Mouse (Mus musculus): Measurements from ENCODE around the gene Hspb8. TPM values are rescaled to one million over a fixed set of nuclear protein-coding genes. Genes with fewer than 3 reads are reported as not detected.

Gene Hspb8
- polyA plus RNA-seq, 1 experiment from 2014 or later = 5.0 TPM

DNA sequence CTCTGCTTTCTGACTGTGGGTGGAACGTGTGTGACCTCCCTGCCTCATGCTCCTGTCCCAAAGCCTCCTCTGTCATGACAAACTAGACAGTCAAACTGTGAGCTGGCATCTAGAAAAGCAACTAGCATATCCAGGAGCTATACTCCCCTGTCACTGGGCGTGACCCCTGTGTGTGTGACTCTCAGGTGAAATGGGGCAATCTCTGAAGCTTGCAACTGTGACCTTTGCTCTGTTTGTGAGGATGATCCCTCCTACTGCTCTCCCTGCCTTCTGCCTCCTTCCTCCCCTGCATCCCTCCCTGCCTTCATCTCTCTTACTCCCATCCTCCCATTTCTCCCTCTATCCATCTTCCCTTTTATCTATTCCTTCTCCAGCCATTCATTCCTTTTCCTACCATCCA, 18.6 kb downstream of the Hspb8 start:
- Histone ChIP-seq H3K9me3 (replicated peaks; ENCODE audit: low read length) (no peaks in the 10 kb centered on the region), H3K36me3 (ENCODE audit: insufficient read depth, low read length) (no peaks in the 10 kb centered on the region), H3K9ac (ENCODE audit: low read depth, low read length) (no peak overlapping the region), H3K4me1 (replicated peaks; ENCODE audit: insufficient read depth, low read length) (no peaks in the 10 kb centered on the region), H3K4me3 (replicated peaks; ENCODE audit: low read depth, low read length) (no peak overlapping the region), H3K4me2 (ENCODE audit: low read length) (no peak overlapping the region), H3K27ac (no peak overlapping the region), H3K27me3 (ENCODE audit: insufficient read depth, low read length) (no peaks in the 10 kb centered on the region)
- DNase-seq (ENCODE audit: low spot score) (no peak), ATAC-seq (replicated peaks; ENCODE audit: low FRiP score, low read depth) (no peak)
- no peak for TF ChIP-seq CTCF (IDR thresholded peaks at IDR 0.05; ENCODE audit: low read depth)
- WGBS = 65% methylated on average over 2 of the region's 2 CpGs

DNA sequence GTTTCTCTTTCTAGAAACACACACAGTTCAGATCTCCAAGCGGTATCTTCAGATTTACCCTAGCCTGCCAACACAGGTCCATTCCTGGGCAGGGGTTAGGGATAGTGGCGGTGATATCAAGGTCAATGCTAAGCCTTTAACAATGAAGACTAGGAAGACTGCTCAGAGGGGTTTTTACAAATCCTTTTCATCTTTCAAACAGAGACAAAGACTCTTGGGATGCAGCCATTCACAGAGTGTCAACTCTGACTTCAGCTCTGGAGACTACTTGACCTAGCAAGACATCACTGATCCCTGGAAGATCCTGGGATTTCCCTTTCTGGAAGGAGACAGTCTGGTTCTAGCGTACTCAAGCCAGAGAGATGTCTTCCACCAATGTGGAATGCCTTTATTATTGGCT, 21.9 kb downstream of the Hspb8 start:
- Histone ChIP-seq H3K27ac (no peak overlapping the region), H3K4me3 (replicated peaks; ENCODE audit: low read depth, low read length) (no peak overlapping the region), H3K9ac (ENCODE audit: low read depth, low read length) (no peak overlapping the region), H3K4me1 (replicated peaks; ENCODE audit: insufficient read depth, low read length) (no peaks in the 10 kb centered on the region), H3K9me3 (replicated peaks; ENCODE audit: low read length) (no peaks in the 10 kb centered on the region), H3K27me3 (ENCODE audit: insufficient read depth, low read length) (no peaks in the 10 kb centered on the region), H3K4me2 (ENCODE audit: low read length) (no peak overlapping the region), H3K36me3 (ENCODE audit: insufficient read depth, low read length) (no peaks in the 10 kb centered on the region)
- TF ChIP-seq CTCF (IDR thresholded peaks at IDR 0.05; ENCODE audit: low read depth) = no peak
- WGBS = 79% methylated on average over 3 of the region's 3 CpGs
- DNase-seq (ENCODE audit: low spot score) (no peak), ATAC-seq (replicated peaks; ENCODE audit: low FRiP score, low read depth) (no peak)

- 0 out of 2 replicates have a peak, but pooled peaks have one; percentile 10 for ATAC-seq (replicated peaks; ENCODE audit: low FRiP score, low read depth)
- H3K4me2 ChIP-seq (ENCODE audit: low read length) = no peak overlapping the region
- no peak overlapping the region for H3K4me3 ChIP-seq (replicated peaks; ENCODE audit: low read depth, low read length)
- no peak overlapping the region for H3K27ac ChIP-seq
- no peak for TF ChIP-seq CTCF (IDR thresholded peaks at IDR 0.05; ENCODE audit: low read depth)
- peak; percentile 42 for DNase-seq (ENCODE audit: low spot score)
- H3K4me1 ChIP-seq (replicated peaks; ENCODE audit: insufficient read depth, low read length) = no peaks in the 10 kb centered on the region
- H3K9me3 ChIP-seq (replicated peaks; ENCODE audit: low read length) = no peaks in the 10 kb centered on the region
- no peaks in the 10 kb centered on the region for H3K36me3 ChIP-seq (ENCODE audit: insufficient read depth, low read length)
- no peak overlapping the region for H3K9ac ChIP-seq (ENCODE audit: low read depth, low read length)
- H3K27me3 ChIP-seq (ENCODE audit: insufficient read depth, low read length) = no peaks in the 10 kb centered on the region
- 34% methylated on average over 8 of the region's 8 CpGs for WGBS
These were observed 22.5 kb downstream of the Hspb8 start for GRCm38 (mm10) chr5:116400042-116400730.

DNA sequence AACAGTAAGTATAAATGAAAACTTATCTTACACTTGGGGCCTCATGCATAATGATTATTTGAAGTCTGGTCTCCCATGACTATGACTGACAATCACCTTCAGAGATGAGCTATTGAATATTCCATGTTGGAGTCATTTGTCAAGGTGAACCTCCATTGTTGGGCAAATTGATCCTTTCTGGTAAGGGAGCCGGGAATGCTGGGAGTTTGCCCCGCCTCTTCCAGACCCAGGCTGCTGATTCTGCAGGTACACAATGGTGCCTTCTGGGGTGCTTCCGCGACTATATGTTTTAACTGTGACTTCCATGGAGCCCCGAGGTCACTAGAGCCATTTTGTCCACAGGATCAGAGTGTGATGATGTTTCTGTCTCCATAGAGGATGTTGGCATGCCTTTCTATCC, 26.6 kb downstream of the Hspb8 start:
- DNase-seq (ENCODE audit: low spot score) (no peak), ATAC-seq (replicated peaks; ENCODE audit: low FRiP score, low read depth) (no peak)
- Histone ChIP-seq H3K4me1 (replicated peaks; ENCODE audit: insufficient read depth, low read length) (no peaks in the 10 kb centered on the region), H3K36me3 (ENCODE audit: insufficient read depth, low read length) (no peaks in the 10 kb centered on the region), H3K4me2 (ENCODE audit: low read length) (no peak overlapping the region), H3K9ac (ENCODE audit: low read depth, low read length) (no peak overlapping the region), H3K27ac (no peak overlapping the region), H3K9me3 (replicated peaks; ENCODE audit: low read length) (no peaks in the 10 kb centered on the region), H3K27me3 (ENCODE audit: insufficient read depth, low read length) (no peaks in the 10 kb centered on the region), H3K4me3 (replicated peaks; ENCODE audit: low read depth, low read length) (no peak overlapping the region)
- no peak for TF ChIP-seq CTCF (IDR thresholded peaks at IDR 0.05; ENCODE audit: low read depth)
- WGBS = 91% methylated on average over 5 of the region's 5 CpGs

- TF ChIP-seq CTCF (IDR thresholded peaks at IDR 0.05; ENCODE audit: low read depth) = no peak
- H3K27ac ChIP-seq = no peak overlapping the region
- WGBS = 88% methylated on average over 9 of the region's 9 CpGs
- ATAC-seq (replicated peaks; ENCODE audit: low FRiP score, low read depth) = no peak
- no peaks in the 10 kb centered on the region for H3K36me3 ChIP-seq (ENCODE audit: insufficient read depth, low read length)
- H3K27me3 ChIP-seq (ENCODE audit: insufficient read depth, low read length) = no peaks in the 10 kb centered on the region
- no peak for DNase-seq (ENCODE audit: low spot score)
- H3K9me3 ChIP-seq (replicated peaks; ENCODE audit: low read length) = no peaks in the 10 kb centered on the region
- no peaks in the 10 kb centered on the region for H3K4me1 ChIP-seq (replicated peaks; ENCODE audit: insufficient read depth, low read length)
- no peak overlapping the region for H3K9ac ChIP-seq (ENCODE audit: low read depth, low read length)
- no peak overlapping the region for H3K4me3 ChIP-seq (replicated peaks; ENCODE audit: low read depth, low read length)
- H3K4me2 ChIP-seq (ENCODE audit: low read length) = no peak overlapping the region
These were observed 30.1 kb downstream of the Hspb8 start for GRCm38 (mm10) chr5:116392603-116393002.

DNA sequence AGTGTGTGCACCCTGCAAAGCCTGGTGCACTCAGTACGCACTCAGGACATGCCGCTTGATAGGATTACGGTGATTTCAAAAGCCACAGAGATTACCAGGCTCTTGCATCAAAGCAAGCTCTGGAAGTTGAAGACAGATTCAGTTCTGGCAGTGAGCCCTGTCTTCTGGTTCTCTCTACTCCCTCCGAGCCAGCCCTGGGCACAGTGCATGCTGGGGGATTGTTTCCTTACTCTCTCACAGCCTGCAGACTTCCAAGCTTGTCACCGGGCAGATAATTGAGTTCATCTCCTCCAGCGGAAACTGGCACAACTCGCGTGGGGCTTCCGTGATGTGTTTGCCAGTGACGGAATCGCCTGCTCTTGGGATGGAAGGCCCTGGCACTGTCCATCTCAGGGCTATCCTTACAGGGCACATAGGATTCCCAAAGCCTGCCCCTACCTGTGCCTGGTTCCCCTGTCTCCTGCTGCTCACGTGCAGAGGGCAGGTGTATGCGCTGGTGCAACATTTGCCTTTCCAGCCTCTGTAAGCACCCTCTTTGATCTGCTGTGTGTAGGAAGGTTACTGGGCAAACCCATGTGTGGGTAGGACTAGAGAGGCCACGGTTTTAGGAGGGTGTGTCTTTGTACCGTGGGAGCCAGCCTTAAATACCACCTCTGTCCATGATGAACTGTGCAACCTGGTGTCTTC, 32.7 kb downstream of the Hspb8 start:
- Histone ChIP-seq H3K9ac (ENCODE audit: low read depth, low read length) (no peak overlapping the region), H3K4me3 (replicated peaks; ENCODE audit: low read depth, low read length) (no peak overlapping the region), H3K4me1 (replicated peaks; ENCODE audit: insufficient read depth, low read length) (no peaks in the 10 kb centered on the region), H3K9me3 (replicated peaks; ENCODE audit: low read length) (no peaks in the 10 kb centered on the region), H3K4me2 (ENCODE audit: low read length) (no peak overlapping the region), H3K27me3 (ENCODE audit: insufficient read depth, low read length) (no peaks in the 10 kb centered on the region), H3K27ac (peak overlapping the region; percentile 42; the same call in 1 of the 2 replicates), H3K36me3 (ENCODE audit: insufficient read depth, low read length) (no peaks in the 10 kb centered on the region)
- WGBS = 62% methylated on average over 15 of the region's 15 CpGs
- ATAC-seq (replicated peaks; ENCODE audit: low FRiP score, low read depth) (no peak), DNase-seq (ENCODE audit: low spot score) (peak; percentile 42)
- no peak for TF ChIP-seq CTCF (IDR thresholded peaks at IDR 0.05; ENCODE audit: low read depth)

All from kidney, postnatal 0 days (tissue).